Mouse (Mus musculus) ES-E14 (cell line): ENCODE results near the gene Ttc17. TPM values are rescaled to one million over a fixed set of nuclear protein-coding genes. Genes with fewer than 3 reads are reported as not detected.

Experiments used
- DNase-seq: peaks from one replicate; pipeline ENCODE4 v3.0.0-alpha.2; 2013; ENCODE audit warnings: low read depth, low spot score
- H3K27ac ChIP-seq: 2 replicates; pipeline ENCODE4 v1.5.1; 2012; ENCODE audit warnings: low read depth, mild to moderate bottlenecking, low read length, moderate library complexity, mixed read lengths; ENCODE audit not compliant: poor library complexity, insufficient read depth, severe bottlenecking
- H3K36me3 ChIP-seq: 2 replicates; pipeline ENCODE4 v1.6.1; 2012; ENCODE audit warnings: mild to moderate bottlenecking, low read length, moderate library complexity, mixed read lengths; ENCODE audit not compliant: control insufficient read depth, poor library complexity, insufficient read depth, severe bottlenecking
- H3K4me1 ChIP-seq, 2 experiments: fragments of 150-350 bp in 1 of 2; sonication (generic) in 1 of 2; 2 replicates each; pipeline ENCODE4 v1.6.1; 2012; ENCODE audit warnings: low read length in 2 of 2, mild to moderate bottlenecking in 1 of 2, mixed read lengths in 1 of 2; ENCODE audit not compliant: control insufficient read depth in 2 of 2, insufficient read depth in 2 of 2, poor library complexity in 1 of 2
- H3K4me3 ChIP-seq, 2 experiments: fragments of 150-350 bp in 1 of 2; sonication (generic) in 1 of 2; 2 replicates each; pipeline ENCODE4 v1.5.1; 2012; ENCODE audit warnings: low read length in 2 of 2, low read depth in 1 of 2, mild to moderate bottlenecking in 1 of 2, mixed read lengths in 1 of 2; ENCODE audit not compliant: insufficient read depth in 1 of 2, poor library complexity in 1 of 2, severe bottlenecking in 1 of 2
- H3K9ac ChIP-seq: 2 replicates; pipeline ENCODE4 v1.6.1; 2012; ENCODE audit warnings: low read depth, mild to moderate bottlenecking, low read length, mixed read lengths; ENCODE audit not compliant: poor library complexity, insufficient read depth, severe bottlenecking
- H3K9me3 ChIP-seq: fragments of 150-350 bp; sonication (generic); 2 replicates; pipeline ENCODE4 v1.6.1; 2012; ENCODE audit warnings: low read depth, mild to moderate bottlenecking, low read length; ENCODE audit not compliant: control insufficient read depth, insufficient read depth
- CHD2 ChIP-seq: IDR thresholded peaks from 2 replicates; pipeline ENCODE4 v1.6.1; 2014; ENCODE audit warnings: mild to moderate bottlenecking, low read depth, low read length, inconsistent platforms
- HCFC1 ChIP-seq: IDR thresholded peaks from 2 replicates; pipeline ENCODE4 v1.6.1; 2012; ENCODE audit warnings: low read length, inconsistent platforms, borderline replicate concordance; ENCODE audit not compliant: insufficient read depth
- MAFK ChIP-seq: IDR thresholded peaks from 2 replicates; pipeline ENCODE4 v1.6.1; 2014; ENCODE audit warnings: mild to moderate bottlenecking, low read depth, low read length, inconsistent platforms; ENCODE audit not compliant: insufficient read depth
- ZC3H11A ChIP-seq: IDR thresholded peaks from 2 replicates; pipeline ENCODE4 v1.6.1; 2012; ENCODE audit warnings: low read depth, mild to moderate bottlenecking, inconsistent platforms, low read length, borderline replicate concordance
- ZNF384 ChIP-seq: IDR thresholded peaks from 2 replicates; pipeline ENCODE4 v1.6.1; 2012; ENCODE audit warnings: low read depth, low read length, inconsistent platforms
- in situ Hi-C, 2 experiments: fragments of 600-800 bp; cut with MboI; formaldehyde crosslinking; loops; one replicate each; pipeline ENCODE4 v1.15.1; 2025; ENCODE audit warnings: low sequenced_read_pairs in 2 of 2, inconsistent platforms in 1 of 2; ENCODE audit not compliant: unreplicated experiment in 2 of 2
- total RNA-seq: library from RNA; depleted of rRNA; stranded (reverse); fragments of 300-350 nt; gene quantifications from 2 replicates; pipeline ENCODE4 v1.2.3, GENCODE M21; 2012

Gene Ttc17
- total RNA-seq, 1 experiment = 13.0 TPM

DNA sequence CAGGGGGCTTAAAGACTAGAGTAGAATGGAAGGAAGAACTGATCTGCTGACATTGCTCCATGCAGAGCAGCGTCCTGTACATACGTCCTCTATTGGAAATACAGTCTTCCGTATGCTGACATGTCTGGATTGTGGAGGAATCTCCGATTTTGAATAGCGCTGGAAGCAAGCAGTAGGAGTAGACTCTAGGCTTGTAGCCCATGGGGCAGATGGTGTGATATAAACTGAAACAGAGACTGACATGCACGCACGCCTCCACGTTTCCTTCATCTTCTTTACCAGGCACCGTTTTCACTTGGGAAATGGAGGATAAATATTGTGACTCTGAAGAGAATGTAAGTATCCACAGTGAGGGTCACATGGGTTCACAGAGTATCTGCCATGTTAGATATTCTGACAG, 70.2 kb downstream of the Ttc17 start:
- no peaks in the 10 kb centered on the region; the same call in none of the 2 replicates for H3K36me3 ChIP-seq
- in situ Hi-C loops = no loop called here
- H3K9ac ChIP-seq = no peak overlapping the region
- no peak for DNase-seq
- no peak overlapping the region for H3K27ac ChIP-seq
- TF ChIP-seq CHD2 (no peak), MAFK (no peak), ZC3H11A (no peak), ZNF384 (no peak), HCFC1 (no peak)
- no peak overlapping the region for H3K4me3 ChIP-seq
- no peaks in the 10 kb centered on the region for H3K9me3 ChIP-seq
- H3K4me1 ChIP-seq = no peaks in the 10 kb centered on the region

DNA sequence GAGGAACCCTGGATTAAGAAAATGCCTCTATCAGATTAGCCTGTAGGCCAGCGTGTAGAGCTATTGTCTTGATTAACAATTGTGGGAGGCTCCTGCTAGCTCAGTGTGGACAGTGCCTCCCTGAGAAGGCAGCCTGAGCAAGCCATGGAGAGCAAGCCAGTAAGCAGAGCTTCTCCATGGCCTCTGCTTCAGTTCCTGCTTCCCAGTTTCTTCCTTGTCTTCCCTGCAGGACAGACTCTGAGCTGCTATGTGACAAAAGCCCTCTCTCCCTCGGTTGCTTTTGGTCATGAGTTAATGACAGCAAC, 71.8 kb downstream of the Ttc17 start:
- Histone ChIP-seq H3K36me3 (no peaks in the 10 kb centered on the region; the same call in none of the 2 replicates), H3K9me3 (no peaks in the 10 kb centered on the region), H3K4me1 (no peaks in the 10 kb centered on the region), H3K9ac (no peak overlapping the region), H3K27ac (no peak overlapping the region), H3K4me3 (no peak overlapping the region)
- no peak for TF ChIP-seq HCFC1
- no peak for TF ChIP-seq ZNF384
- TF ChIP-seq MAFK = no peak
- no peak for TF ChIP-seq CHD2
- TF ChIP-seq ZC3H11A = no peak
- no peak for DNase-seq
- in situ Hi-C loops = no loop called here

DNA sequence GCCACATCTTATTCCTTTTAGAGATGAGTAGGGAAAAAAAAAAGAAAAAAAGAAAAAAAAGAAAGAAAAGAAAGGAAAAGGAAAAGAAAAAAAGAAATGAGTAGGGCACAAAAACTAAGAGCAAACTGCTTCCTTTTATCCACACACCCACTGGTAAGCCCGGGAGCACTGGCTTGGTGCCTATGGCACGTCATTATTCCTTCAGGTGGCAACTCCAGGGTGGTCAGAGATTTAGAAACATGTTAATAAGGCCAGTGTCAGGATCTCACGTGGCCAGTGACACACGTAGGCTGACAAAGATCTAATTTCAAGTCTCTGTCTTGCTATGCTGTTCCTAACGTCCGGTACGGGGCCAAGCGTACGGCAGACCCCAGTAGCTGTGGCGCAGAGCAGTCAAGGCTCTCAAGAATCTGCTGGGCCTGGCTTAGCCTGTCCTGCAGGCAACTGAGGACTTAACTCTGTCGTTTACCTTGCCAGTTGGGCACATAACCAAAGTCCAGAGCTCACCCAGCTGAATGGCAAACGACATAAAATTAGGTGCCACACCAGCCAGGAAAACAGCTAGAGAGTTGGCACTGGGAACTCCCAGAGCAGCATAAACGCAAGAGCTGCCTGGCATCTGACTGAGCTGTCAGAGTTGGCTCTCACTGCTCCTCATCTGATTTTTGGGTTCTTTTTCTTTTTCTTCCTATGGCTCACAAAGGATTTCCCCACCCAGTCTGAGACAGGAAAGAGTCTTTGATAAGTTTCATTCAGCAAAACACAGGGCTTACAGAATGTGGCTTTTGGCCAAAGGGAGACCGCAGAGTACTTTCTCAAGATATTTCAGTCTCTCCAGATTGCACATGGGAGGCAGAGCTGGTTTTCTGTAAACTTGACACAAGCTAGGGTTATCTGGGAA, 72.4 kb downstream of the Ttc17 start:
- Histone ChIP-seq H3K36me3 (no peaks in the 10 kb centered on the region; the same call in none of the 2 replicates), H3K4me3 (no peak overlapping the region), H3K9me3 (no peaks in the 10 kb centered on the region), H3K9ac (no peak overlapping the region), H3K27ac (no peak overlapping the region), H3K4me1 (no peaks in the 10 kb centered on the region)
- DNase-seq = no peak
- no peak for TF ChIP-seq ZC3H11A
- TF ChIP-seq MAFK = no peak
- TF ChIP-seq HCFC1 = no peak
- no peak for TF ChIP-seq ZNF384
- TF ChIP-seq CHD2 = no peak
- in situ Hi-C loops = no loop called here

DNA sequence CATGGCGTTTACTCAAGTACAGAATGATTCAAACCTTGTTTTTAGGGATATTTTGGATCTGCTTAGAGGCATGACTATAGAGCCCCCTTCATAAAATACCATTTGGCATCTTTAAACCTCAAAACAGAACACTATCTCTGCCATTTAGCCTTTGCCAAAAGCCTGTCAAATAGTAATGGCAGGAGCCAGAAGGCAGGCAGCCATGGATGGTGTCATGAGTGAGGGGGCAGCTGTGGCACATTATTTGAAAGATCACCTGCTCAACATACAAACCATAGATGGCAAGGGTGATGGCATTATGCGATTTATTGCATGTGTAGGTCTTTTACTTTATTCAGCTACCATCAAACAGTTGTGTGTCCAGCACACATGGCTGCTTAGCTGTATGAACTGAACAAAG, 73.4 kb downstream of the Ttc17 start:
- in situ Hi-C loops = no loop called here
- TF ChIP-seq CHD2 (no peak), ZC3H11A (no peak)
- H3K9me3 ChIP-seq = no peaks in the 10 kb centered on the region
- no peak for DNase-seq
- H3K4me3 ChIP-seq = no peak overlapping the region
- H3K27ac ChIP-seq = no peak overlapping the region
- no peak overlapping the region for H3K9ac ChIP-seq
- no peaks in the 10 kb centered on the region; the same call in none of the 2 replicates for H3K36me3 ChIP-seq
- H3K4me1 ChIP-seq = no peaks in the 10 kb centered on the region

DNA sequence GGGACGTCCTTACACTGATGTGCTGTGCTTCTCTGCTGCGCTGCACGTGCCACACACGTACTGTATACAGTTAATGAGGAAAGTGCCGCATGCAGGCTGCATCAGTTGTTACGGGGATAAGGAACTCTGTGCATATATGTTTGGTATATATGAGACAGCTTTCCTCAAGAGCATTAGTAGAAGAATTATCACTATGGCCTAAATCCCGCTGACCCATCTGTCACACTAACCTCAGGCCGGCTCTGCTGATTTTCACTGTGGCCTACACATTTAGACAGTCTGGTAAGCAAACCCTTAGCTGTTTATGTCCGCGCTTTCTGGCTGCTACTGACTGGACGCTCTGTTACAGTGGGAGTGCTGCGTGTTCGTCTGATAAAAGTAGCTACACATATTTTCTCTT, 77.2 kb downstream of the Ttc17 start:
- H3K27ac ChIP-seq = no peak overlapping the region
- H3K4me3 ChIP-seq = no peak overlapping the region
- TF ChIP-seq ZC3H11A = no peak
- no peak for TF ChIP-seq CHD2
- no peak for TF ChIP-seq MAFK
- TF ChIP-seq ZNF384 = no peak
- no peak for TF ChIP-seq HCFC1
- no peak overlapping the region for H3K9ac ChIP-seq
- peaks cover 2% of the 10 kb centered on the region; the same call in 1 of the 2 replicates for H3K36me3 ChIP-seq
- H3K9me3 ChIP-seq = no peaks in the 10 kb centered on the region
- H3K4me1 ChIP-seq = no peaks in the 10 kb centered on the region
- DNase-seq = no peak
- in situ Hi-C loops = no loop called here
